Mouse (Mus musculus): ENCODE results near the gene Tiam2.

Gene Tiam2

GRCm38 (mm10) chr17:3557331-3558311 is 231.2 kb downstream of the Tiam2 start, which contains the start of gene Tfb1m:
Tfb1m (minus strand) TSS chr17:3557781.
- peak; percentile 99 for DNase-seq (ENCODE audit: inconsistent ontology term)

GRCm38 (mm10) chr17:3558356-3558870 is 232.0 kb downstream of the Tiam2 start:
- peak; percentile 1 for DNase-seq (ENCODE audit: inconsistent ontology term)

GRCm38 (mm10) chr17:3560534-3560933 is 234.2 kb downstream of the Tiam2 start:
- no peak for DNase-seq (ENCODE audit: inconsistent ontology term)

GRCm38 (mm10) chr17:3562405-3562804 is 236.0 kb downstream of the Tiam2 start:
- no peak for DNase-seq (ENCODE audit: inconsistent ontology term)

- peak; percentile 64 for DNase-seq (ENCODE audit: inconsistent ontology term)
Observed at GRCm38 (mm10) chr17:3570876-3571275, 244.5 kb downstream of the Tiam2 start.
